Mouse (Mus musculus): ENCODE results near the gene Hvcn1. TPM values are rescaled to one million over a fixed set of nuclear protein-coding genes. Genes with fewer than 3 reads are reported as not detected.

Gene Hvcn1
- polyA plus RNA-seq, 1 experiment from 2014 or later = 14.3 TPM

- Histone ChIP-seq H3K27ac (peak within 1 kb of the TSS; percentile 91), H3K4me2 (peak within 1 kb of the TSS; percentile 74), H3K9ac (peak within 1 kb of the TSS; percentile 78), H3K27me3 (no peaks in the 10 kb centered on the region), H3K9me3 (replicated peaks) (no peaks in the 10 kb centered on the region), H3K4me1 (peaks cover 17% of the 10 kb centered on the region), H3K4me3 (replicated peaks) (peak within 1 kb of the TSS; percentile 74), H3K36me3 (peaks cover 23% of the 10 kb centered on the region)
- ATAC-seq (replicated peaks; ENCODE audit: low FRiP score) = peak; percentile 99
- 2% methylated on average over 49 of the region's 49 CpGs for WGBS
Observed at GRCm38 (mm10) chr5:122263933-122264905, 57.6 kb downstream of the Hvcn1 start, which contains the start of gene Tctn1. TSS of gene Tctn1 (minus strand) at chr5:122264460.

- Histone ChIP-seq H3K36me3 (peaks cover 13% of the 10 kb centered on the region), H3K4me3 (replicated peaks) (peak overlapping the region; percentile 74; the same call in 1 of the 2 replicates), H3K4me2 (peak overlapping the region; percentile 74; the same call in 1 of the 2 replicates), H3K27me3 (no peaks in the 10 kb centered on the region), H3K9ac (no peak overlapping the region), H3K4me1 (peaks cover 17% of the 10 kb centered on the region), H3K9me3 (replicated peaks) (no peaks in the 10 kb centered on the region), H3K27ac (no peak overlapping the region)
- 67% methylated on average over 3 of the region's 3 CpGs for WGBS
- ATAC-seq (replicated peaks; ENCODE audit: low FRiP score) = no peak
Observed at GRCm38 (mm10) chr5:122265187-122265586, 58.6 kb downstream of the Hvcn1 start.

DNA sequence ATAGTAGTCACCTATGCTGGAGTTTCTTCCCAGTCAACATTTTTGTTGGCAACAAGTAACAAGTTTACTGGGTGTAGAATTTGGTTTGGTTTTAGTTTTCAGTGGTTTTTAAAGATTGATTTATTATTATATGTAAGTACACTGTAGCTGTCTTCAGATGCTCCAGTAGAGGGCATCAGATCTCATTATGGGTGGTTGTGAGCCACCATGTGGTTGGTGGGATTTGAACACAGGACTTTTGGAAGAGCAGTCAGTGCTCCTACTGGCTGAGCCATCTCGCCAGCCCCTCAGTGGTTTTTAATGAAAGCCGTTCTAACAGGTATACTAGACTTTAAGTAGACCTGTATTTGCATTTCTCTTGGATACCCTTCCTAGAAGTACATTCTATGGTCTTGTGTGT lies 59.3 kb downstream of the Hvcn1 start:
- Histone ChIP-seq H3K36me3 (peaks cover 6% of the 10 kb centered on the region; the same call in 1 of the 2 replicates), H3K4me2 (no peak overlapping the region), H3K27ac (no peak overlapping the region), H3K4me3 (replicated peaks) (no peak overlapping the region), H3K4me1 (peaks cover 17% of the 10 kb centered on the region), H3K27me3 (no peaks in the 10 kb centered on the region), H3K9me3 (replicated peaks) (no peaks in the 10 kb centered on the region), H3K9ac (no peak overlapping the region)
- no peak for ATAC-seq (replicated peaks; ENCODE audit: low FRiP score)
- WGBS = 95% methylated on average over 2 of the region's 2 CpGs

DNA sequence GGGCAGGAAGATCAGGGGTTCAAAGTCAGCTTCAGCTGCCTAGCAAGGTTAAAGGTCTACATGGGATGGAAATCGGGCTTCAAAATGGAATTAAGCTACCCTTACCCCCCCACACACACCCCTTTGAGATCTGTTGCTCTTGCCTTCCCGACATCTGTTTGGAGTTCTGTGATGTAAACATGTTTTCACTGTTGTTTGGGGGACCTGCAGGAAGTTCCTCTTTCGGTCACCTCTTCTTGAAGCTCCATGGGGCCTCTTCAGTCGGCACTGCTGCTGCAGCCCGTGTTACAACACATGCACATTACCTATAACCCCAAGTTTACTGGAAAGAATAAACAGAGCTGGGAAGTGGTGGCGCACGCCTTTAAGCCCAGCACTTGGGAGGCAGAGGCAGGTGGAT lies 60.5 kb downstream of the Hvcn1 start:
- Histone ChIP-seq H3K9ac (no peak overlapping the region), H3K4me1 (peaks cover 17% of the 10 kb centered on the region), H3K36me3 (no peaks in the 10 kb centered on the region), H3K27ac (no peak overlapping the region), H3K9me3 (replicated peaks) (no peaks in the 10 kb centered on the region), H3K4me2 (no peak overlapping the region), H3K4me3 (replicated peaks) (no peak overlapping the region), H3K27me3 (no peaks in the 10 kb centered on the region)
- ATAC-seq (replicated peaks; ENCODE audit: low FRiP score) = no peak
- 77% methylated on average over 7 of the region's 7 CpGs for WGBS

GRCm38 (mm10) chr5:122267899-122268298 lies 61.3 kb downstream of the Hvcn1 start:
- Histone ChIP-seq H3K4me3 (replicated peaks) (no peak overlapping the region), H3K4me2 (no peak overlapping the region), H3K9ac (no peak overlapping the region), H3K9me3 (replicated peaks) (no peaks in the 10 kb centered on the region), H3K36me3 (no peaks in the 10 kb centered on the region), H3K4me1 (peaks cover 13% of the 10 kb centered on the region), H3K27me3 (no peaks in the 10 kb centered on the region), H3K27ac (no peak overlapping the region)
- no peak for ATAC-seq (replicated peaks; ENCODE audit: low FRiP score)
- 24% methylated on average over 5 of the region's 5 CpGs for WGBS

DNA sequence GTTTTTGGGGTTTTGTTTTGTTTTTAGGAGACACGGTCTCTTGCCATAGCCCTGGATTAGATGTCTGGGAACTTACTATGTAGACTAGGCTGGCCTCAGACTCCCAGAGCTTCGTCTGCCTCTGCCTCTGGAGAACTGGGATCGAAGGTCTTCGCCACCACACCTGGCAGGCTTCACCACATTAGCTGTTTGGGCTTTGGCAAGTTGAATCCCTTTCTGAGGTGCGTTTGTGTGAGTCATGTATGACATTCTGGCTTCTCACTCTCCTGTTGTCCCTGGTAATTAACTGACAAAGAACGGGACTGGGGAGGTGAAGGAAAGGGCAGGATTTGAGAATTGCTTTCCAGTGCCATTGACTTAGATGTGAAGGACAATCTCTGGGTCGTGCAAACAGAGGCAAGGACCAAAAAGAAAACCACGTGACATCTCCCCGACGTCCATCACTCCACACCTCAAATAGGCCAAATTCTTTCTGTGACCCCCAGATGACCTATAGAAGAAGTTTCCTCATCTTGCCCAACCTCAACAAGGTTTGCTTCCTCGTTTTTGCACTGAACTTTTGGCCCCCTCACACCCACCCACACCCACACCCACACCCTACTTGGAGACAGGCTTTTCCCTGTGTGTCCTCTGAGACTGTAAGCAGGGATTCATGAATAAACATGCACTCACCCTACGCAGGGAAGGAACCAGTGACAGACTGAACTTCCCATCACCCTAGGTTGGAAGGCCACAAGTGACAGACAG lies 62.4 kb downstream of the Hvcn1 start:
- no peak overlapping the region for H3K4me2 ChIP-seq
- no peak overlapping the region for H3K27ac ChIP-seq
- H3K4me3 ChIP-seq (replicated peaks) = no peak overlapping the region
- H3K36me3 ChIP-seq = no peaks in the 10 kb centered on the region
- no peak for ATAC-seq (replicated peaks; ENCODE audit: low FRiP score)
- H3K9ac ChIP-seq = no peak overlapping the region
- H3K9me3 ChIP-seq (replicated peaks) = no peaks in the 10 kb centered on the region
- WGBS = 60% methylated on average over 12 of the region's 12 CpGs
- no peaks in the 10 kb centered on the region for H3K27me3 ChIP-seq
- H3K4me1 ChIP-seq = peaks cover 3% of the 10 kb centered on the region; the same call in 1 of the 2 replicates

DNA sequence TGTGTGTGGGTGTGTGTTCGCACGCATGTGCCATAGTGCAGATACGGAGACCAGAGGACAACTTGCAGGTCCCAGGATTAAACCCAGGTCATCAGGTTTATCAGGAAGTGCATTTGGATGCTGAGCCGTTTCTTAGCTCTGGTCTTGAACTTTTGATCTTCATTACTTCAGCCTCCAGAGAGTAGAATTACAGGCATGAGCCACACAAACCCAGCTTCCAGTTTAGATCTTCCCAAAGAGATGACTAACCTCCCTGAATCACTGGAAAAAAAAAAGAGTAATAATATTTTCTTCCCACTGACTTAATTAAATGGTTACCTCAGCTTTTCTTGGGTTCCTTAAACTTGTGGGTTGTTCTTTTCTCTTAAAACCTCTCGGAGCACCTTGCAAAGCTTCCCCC lies 66.2 kb downstream of the Hvcn1 start:
- WGBS = 77% methylated on average over 5 of the region's 5 CpGs
- no peak for ATAC-seq (replicated peaks; ENCODE audit: low FRiP score)
- H3K4me2 ChIP-seq = no peak overlapping the region
- no peaks in the 10 kb centered on the region for H3K36me3 ChIP-seq
- H3K4me3 ChIP-seq (replicated peaks) = no peak overlapping the region
- peaks cover 2% of the 10 kb centered on the region; the same call in 1 of the 2 replicates for H3K4me1 ChIP-seq
- H3K27me3 ChIP-seq = peaks cover 2% of the 10 kb centered on the region; the same call in 1 of the 2 replicates
- H3K9ac ChIP-seq = no peak overlapping the region
- H3K27ac ChIP-seq = no peak overlapping the region
- H3K9me3 ChIP-seq (replicated peaks) = no peaks in the 10 kb centered on the region

DNA sequence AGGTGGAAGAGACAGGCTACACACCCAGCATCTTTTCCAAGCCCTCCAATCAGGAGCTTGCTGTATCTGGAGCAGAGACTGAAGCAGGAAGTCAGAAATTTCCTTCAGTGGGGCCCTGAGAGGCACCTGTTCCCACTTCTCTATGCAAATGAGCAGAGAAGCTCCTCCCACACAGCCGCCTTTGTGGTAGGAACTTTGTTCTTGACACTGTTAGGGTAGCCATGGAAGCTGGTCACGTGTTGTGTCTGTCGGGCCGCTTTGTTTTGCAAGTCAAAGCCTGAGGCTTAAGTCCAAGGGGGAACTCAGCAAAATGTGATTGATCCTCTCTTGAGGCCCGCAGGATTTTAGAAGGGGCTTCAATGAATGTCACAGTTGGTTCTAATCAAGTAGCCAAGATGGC lies 68.2 kb downstream of the Hvcn1 start:
- Histone ChIP-seq H3K4me2 (no peak overlapping the region), H3K4me3 (replicated peaks) (no peak overlapping the region), H3K36me3 (no peaks in the 10 kb centered on the region), H3K27me3 (peaks cover 2% of the 10 kb centered on the region; the same call in 1 of the 2 replicates), H3K9me3 (replicated peaks) (no peaks in the 10 kb centered on the region), H3K4me1 (peaks cover 6% of the 10 kb centered on the region; the same call in 1 of the 2 replicates), H3K27ac (no peak overlapping the region), H3K9ac (no peak overlapping the region)
- WGBS = 37% methylated on average over 5 of the region's 5 CpGs
- ATAC-seq (replicated peaks; ENCODE audit: low FRiP score) = no peak

GRCm38 (mm10) chr5:122278946-122279345 lies 72.3 kb downstream of the Hvcn1 start:
- no peak overlapping the region for H3K4me2 ChIP-seq
- peaks cover 28% of the 10 kb centered on the region for H3K4me1 ChIP-seq
- no peak overlapping the region for H3K27ac ChIP-seq
- H3K27me3 ChIP-seq = peaks cover 2% of the 10 kb centered on the region; the same call in 1 of the 2 replicates
- WGBS = 68% methylated on average over 7 of the region's 7 CpGs
- no peak overlapping the region for H3K9ac ChIP-seq
- no peaks in the 10 kb centered on the region for H3K36me3 ChIP-seq
- no peak overlapping the region for H3K4me3 ChIP-seq (replicated peaks)
- ATAC-seq (replicated peaks; ENCODE audit: low FRiP score) = no peak
- no peaks in the 10 kb centered on the region for H3K9me3 ChIP-seq (replicated peaks)

DNA sequence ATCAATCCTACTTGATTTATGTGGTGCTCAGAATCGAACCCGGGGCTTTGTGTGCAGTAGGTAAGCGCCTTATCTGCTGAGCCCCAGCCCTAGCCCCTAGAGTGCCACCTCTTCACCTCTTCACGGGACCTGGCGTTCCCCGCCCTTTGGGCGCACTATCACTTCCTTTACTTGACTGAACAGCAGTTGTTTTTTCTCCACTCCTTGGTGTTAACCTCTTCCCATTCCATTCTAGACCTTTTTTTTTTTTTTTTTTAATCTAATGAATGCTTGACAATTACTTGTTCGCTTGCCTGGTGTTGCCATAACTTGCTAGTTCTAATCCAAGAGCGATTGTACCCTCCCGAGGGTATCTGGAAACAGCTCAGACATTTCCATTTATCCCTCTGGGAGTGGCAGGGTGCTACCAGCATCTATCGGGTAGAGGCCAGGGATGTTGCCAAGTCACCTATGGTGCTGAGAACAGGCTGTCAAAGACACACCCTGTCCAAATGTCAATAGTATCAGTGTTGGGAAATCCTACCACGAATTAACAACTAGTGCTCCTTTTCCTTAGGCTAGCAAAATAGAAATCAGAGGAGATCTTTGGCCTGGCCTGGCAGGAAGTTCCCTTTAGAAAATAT lies 73.3 kb downstream of the Hvcn1 start:
- H3K4me2 ChIP-seq = 0 out of 2 replicates have a peak overlapping the region, but pooled peaks have one; percentile 45
- ATAC-seq (replicated peaks; ENCODE audit: low FRiP score) = no peak
- H3K4me1 ChIP-seq = peaks cover 28% of the 10 kb centered on the region
- H3K27ac ChIP-seq = 0 out of 2 replicates have a peak overlapping the region, but pooled peaks have one; percentile 41
- peaks cover 2% of the 10 kb centered on the region; the same call in 1 of the 2 replicates for H3K27me3 ChIP-seq
- no peaks in the 10 kb centered on the region for H3K36me3 ChIP-seq
- 79% methylated on average over 12 of the region's 12 CpGs for WGBS
- no peak overlapping the region for H3K4me3 ChIP-seq (replicated peaks)
- H3K9ac ChIP-seq = no peak overlapping the region
- H3K9me3 ChIP-seq (replicated peaks) = no peaks in the 10 kb centered on the region

GRCm38 (mm10) chr5:122280422-122280826 lies 73.8 kb downstream of the Hvcn1 start:
- no peak overlapping the region for H3K9ac ChIP-seq
- ATAC-seq (replicated peaks; ENCODE audit: low FRiP score) = no peak

More at GRCm38 (mm10) chr5:122280422-122280826, 73.8 kb downstream of the Hvcn1 start:
- no peaks in the 10 kb centered on the region for H3K36me3 ChIP-seq
- no peaks in the 10 kb centered on the region for H3K9me3 ChIP-seq (replicated peaks)
- H3K27ac ChIP-seq = peak overlapping the region; percentile 41; the same call in 1 of the 2 replicates
- H3K4me1 ChIP-seq = peaks cover 31% of the 10 kb centered on the region
- WGBS = 42% methylated on average over 6 of the region's 6 CpGs
- no peaks in the 10 kb centered on the region for H3K27me3 ChIP-seq
- H3K4me3 ChIP-seq (replicated peaks) = 0 out of 2 replicates have a peak overlapping the region, but pooled peaks have one; percentile 2
- peak overlapping the region; percentile 45 for H3K4me2 ChIP-seq

Data from kidney, embryonic 15.5 days (tissue).